Mouse (Mus musculus) bone marrow macrophage, adult 2 months (primary cell): Measurements from ENCODE around the gene Rap1b.

Experiments used
- CTCF ChIP-seq: IDR thresholded peaks from 2 replicates; pipeline ENCODE4 v1.5.1; 2012; ENCODE audit warnings: low read depth, mild to moderate bottlenecking, low read length, moderate library complexity
- POLR2A ChIP-seq: IDR thresholded peaks from 2 replicates; pipeline ENCODE4 v1.6.1; 2012; ENCODE audit warnings: mild to moderate bottlenecking, low read depth, low read length, borderline replicate concordance

GRCm38 (mm10) chr10:117770286-117771130 lies 75.3 kb downstream of the Rap1b start:
- TF ChIP-seq POLR2A (no peak), CTCF (no peak)
